ENCODE assay signal across 8 mouse cellular contexts in the genomic region with DNA sequence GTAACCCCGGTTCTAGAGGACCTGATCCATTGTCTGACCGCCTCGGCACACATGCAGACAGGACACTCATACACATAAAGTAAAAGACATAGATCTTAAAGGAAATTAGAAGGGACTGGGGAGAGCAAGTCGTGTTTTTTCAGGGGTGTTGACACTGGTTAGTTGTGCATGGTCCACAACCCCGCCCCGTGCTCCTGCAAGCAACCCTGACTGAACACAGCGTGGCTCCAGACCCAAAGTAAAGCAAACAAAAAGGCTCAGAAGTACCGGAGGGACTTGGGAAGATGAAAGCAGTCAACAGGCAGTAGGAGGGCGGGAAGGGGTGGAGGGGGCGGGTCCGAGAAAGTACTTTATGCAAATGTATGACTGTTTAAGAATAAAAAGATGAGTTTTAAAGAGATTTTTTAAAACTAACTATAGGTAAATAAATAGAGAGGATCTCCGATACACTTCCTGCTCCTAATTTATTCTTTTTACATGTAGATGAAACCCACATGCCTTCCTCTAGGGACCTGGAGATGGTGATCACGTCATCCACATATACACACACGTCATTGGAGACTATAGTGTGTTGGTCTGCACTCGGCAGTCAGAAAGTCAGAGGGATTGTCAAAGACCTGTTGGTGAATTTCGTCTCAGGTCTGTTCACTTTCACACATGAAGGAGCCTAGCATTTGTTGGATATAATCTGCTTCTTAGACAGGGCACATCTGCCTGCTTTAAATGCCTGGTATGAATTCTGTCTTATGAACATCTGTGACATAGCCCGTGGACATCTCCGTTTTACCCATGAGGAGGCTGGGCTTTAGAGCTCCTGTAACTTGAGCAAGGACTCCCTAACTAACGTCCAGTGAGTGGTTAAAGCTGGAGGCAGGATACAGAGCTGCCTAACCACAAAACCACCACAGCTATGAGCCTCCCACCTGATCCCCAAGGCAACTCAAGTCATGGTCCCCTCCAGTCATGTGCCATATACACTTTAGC. TPM values are rescaled to one million over a fixed set of nuclear protein-coding genes. Genes with fewer than 3 reads are reported as not detected.
A peak's percentile ranks its signal among the peaks of the same experiment; 100 is the strongest.
DNase-seq lines count a peak whose midpoint lies in the region; ATAC-seq and TF ChIP-seq lines count a peak whose summit lies in the region.

No protein-coding gene starts in this region.

- no peaks in the 10 kb centered on the region for H3K36me3 ChIP-seq in CH12.LX (replicated peaks in 1 of 2; ENCODE audit: control insufficient read depth in 1 of 2, insufficient read depth in 1 of 2, low read length in 1 of 2)
- H3K36me3 ChIP-seq in forebrain, embryonic 12.5 days (replicated peaks) = no peaks in the 10 kb centered on the region
- H3K36me3 ChIP-seq in kidney, embryonic 16.5 days (ENCODE audit: insufficient read depth, low read length) = no peaks in the 10 kb centered on the region
- no peaks in the 10 kb centered on the region for H3K36me3 ChIP-seq in macrophage (ENCODE audit: inconsistent target)
- H3K36me3 ChIP-seq in stomach, embryonic 15.5 days = no peaks in the 10 kb centered on the region

- H3K4me1 ChIP-seq in CH12.LX (ENCODE audit: control insufficient read depth in 1 of 2, insufficient read depth in 2 of 2) = peaks cover 2 to 7% of the 10 kb centered on the region in 2 experiments; a peak in 2 of 4 replicates
- peaks cover 20% of the 10 kb centered on the region for H3K4me1 ChIP-seq in forebrain, embryonic 12.5 days
- H3K4me1 ChIP-seq in kidney, embryonic 16.5 days (ENCODE audit: insufficient read depth, low read length) = peaks cover 13% of the 10 kb centered on the region
- peaks cover 3% of the 10 kb centered on the region; the same call in 1 of the 2 replicates for H3K4me1 ChIP-seq in stomach, embryonic 15.5 days

- H3K4me3 ChIP-seq in CH12.LX (replicated peaks in 1 of 3; ENCODE audit: low read depth in 2 of 3, low read length in 2 of 3, poor library complexity in 1 of 3) (peak overlapping the region; percentile 45 to 65 (median 60)), macrophage (ENCODE audit: inconsistent target) (peak overlapping the region; percentile 52)
- no peak overlapping the region for H3K4me3 ChIP-seq in forebrain, embryonic 12.5 days (replicated peaks)
- peak overlapping the region; percentile 19; the same call in 1 of the 2 replicates for H3K4me3 ChIP-seq in kidney, embryonic 16.5 days (ENCODE audit: low read length)
- peak overlapping the region; percentile 21 for H3K4me3 ChIP-seq in stomach, embryonic 15.5 days (replicated peaks)

- TF ChIP-seq POLR2A in CH12.LX (IDR thresholded peaks at IDR 0.05; ENCODE audit: low read depth, low read length) = no peak

- WGBS in forebrain, embryonic 12.5 days = 28% methylated on average over 19 of the region's 19 CpGs
- 29% methylated on average over 19 of the region's 19 CpGs for WGBS in kidney, embryonic 16.5 days
- under 1% methylated on average over 19 of the region's 19 CpGs for WGBS in macrophage (ENCODE audit: missing documents)
- WGBS in stomach, embryonic 15.5 days = 31% methylated on average over 19 of the region's 19 CpGs

- TF ChIP-seq EP300 in CH12.LX (IDR thresholded peaks at IDR 0.05; ENCODE audit: low read length) = no peak

- ATAC-seq in forebrain, embryonic 12.5 days (ENCODE audit: low FRiP score) = 0 out of 2 replicates have a peak, but pooled peaks have one; percentile 22
- no peak for ATAC-seq in kidney, embryonic 16.5 days (ENCODE audit: low FRiP score, low TSS enrichment)
- 0 out of 2 replicates have a peak, but pooled peaks have one; percentile 41 for ATAC-seq in stomach, embryonic 15.5 days (ENCODE audit: insufficient read depth, low FRiP score, low read depth)

- H3K79me2 ChIP-seq in CH12.LX (replicated peaks; ENCODE audit: control insufficient read depth, extremely low read depth, insufficient read depth, poor library complexity, severe bottlenecking) = no peaks in the 10 kb centered on the region
- H3K79me2 ChIP-seq in macrophage (ENCODE audit: inconsistent target) = no peaks in the 10 kb centered on the region

- peaks cover 13% of the 10 kb centered on the region for H3K27me3 ChIP-seq in CH12.LX (replicated peaks)
- no peaks in the 10 kb centered on the region for H3K27me3 ChIP-seq in forebrain, embryonic 12.5 days
- no peaks in the 10 kb centered on the region for H3K27me3 ChIP-seq in kidney, embryonic 16.5 days (ENCODE audit: insufficient read depth, low read length)
- no peaks in the 10 kb centered on the region for H3K27me3 ChIP-seq in stomach, embryonic 15.5 days (replicated peaks)

- in situ Hi-C loops in CH12.LX (cut with MboI; ENCODE audit: low pct_ligation_motif_present, low pct_unique_long_range_greater_than_20kb, low sequenced_read_pairs) = loop anchor here (10.0 kb wide), 3 partner anchors 85 to 365 kb away; a partner anchor contains a TSS

- DNase-seq in 3134 (ENCODE audit: extremely low read depth, insufficient read length, low spot score) (peak; percentile 88), CH12.LX (ENCODE audit: extremely low read depth) (peak; percentile 33)
- DNase-seq in layer of hippocampus, postnatal 10 days (ENCODE audit: low spot score in 2 of 2) = no peak
- no peak for DNase-seq in layer of hippocampus, postnatal 25 days (ENCODE audit: extremely low spot score in 1 of 2, low spot score in 1 of 2)

- H3K27ac ChIP-seq in CH12.LX (ENCODE audit: insufficient read depth, low read depth) (no peak overlapping the region), macrophage (peak overlapping the region; percentile 77)
- H3K27ac ChIP-seq in forebrain, embryonic 12.5 days = 0 out of 2 replicates have a peak overlapping the region, but pooled peaks have one; percentile 13
- peak overlapping the region; percentile 48 for H3K27ac ChIP-seq in kidney, embryonic 16.5 days (ENCODE audit: low read length)
- peak overlapping the region; percentile 68 for H3K27ac ChIP-seq in stomach, embryonic 15.5 days

- dilution Hi-C loops in CH12.LX (cut with MboI; ENCODE audit: extremely low pct_ligation_motif_present, extremely low pct_unique_long_range_greater_than_20kb, low sequenced_read_pairs) = no loop called here

- no peak for TF ChIP-seq RAD21 in CH12.LX (IDR thresholded peaks at IDR 0.05; ENCODE audit: low read depth, low read length)

- H3K4me2 ChIP-seq in CH12.LX (ENCODE audit: insufficient read depth, low read depth, poor library complexity, severe bottlenecking) = peak overlapping the region; percentile 79
- H3K4me2 ChIP-seq in forebrain, embryonic 12.5 days = peak overlapping the region; percentile 29
- peak overlapping the region; percentile 20 for H3K4me2 ChIP-seq in kidney, embryonic 16.5 days (replicated peaks; ENCODE audit: low read depth, low read length)
- H3K4me2 ChIP-seq in stomach, embryonic 15.5 days = peak overlapping the region; percentile 45

- no peaks in the 10 kb centered on the region for H3K9me3 ChIP-seq in CH12.LX (replicated peaks; ENCODE audit: low read length)
- H3K9me3 ChIP-seq in forebrain, embryonic 12.5 days = no peaks in the 10 kb centered on the region
- no peaks in the 10 kb centered on the region for H3K9me3 ChIP-seq in kidney, embryonic 16.5 days (ENCODE audit: low read length)
- H3K9me3 ChIP-seq in stomach, embryonic 15.5 days = no peaks in the 10 kb centered on the region

- H3K9ac ChIP-seq in CH12.LX (ENCODE audit: insufficient read depth, low read depth) = peak overlapping the region; percentile 22; the same call in 1 of the 2 replicates
- H3K9ac ChIP-seq in forebrain, embryonic 12.5 days = no peak overlapping the region
- H3K9ac ChIP-seq in kidney, embryonic 16.5 days (replicated peaks; ENCODE audit: low read length) = peak overlapping the region; percentile 32; the same call in 1 of the 2 replicates
- no peak overlapping the region for H3K9ac ChIP-seq in stomach, embryonic 15.5 days

- no peak for TF ChIP-seq CTCF in CH12.LX (conservative IDR thresholded peaks at IDR 0.05 in 1 of 2, IDR thresholded peaks at IDR 0.05 in 1 of 2; ENCODE audit: low read depth in 2 of 2, low read length in 2 of 2)

RNA-seq across cellular contexts. Expression of a gene that starts 11.4 kb away (rescaled TPM):
- 0.42 and 0.89 TPM in 2 replicates for total RNA-seq in CH12.LX (2012; rRNA removed)
- 0.28 and 0.46 TPM in 2 replicates for total RNA-seq in CH12.LX (2014; rRNA removed)
- 1.0 and 2.0 TPM in 2 replicates for polyA plus RNA-seq in CH12.LX (2012; ENCODE audit: insufficient read length, low read depth)
- 3.9 and 5.6 TPM in 2 replicates for polyA plus RNA-seq in forebrain, embryonic 12.5 days (2016; fragmentation: Nextera tagmentation; extraction: Ambion mirVana)
- polyA plus RNA-seq in kidney, embryonic 16.5 days (2015; fragmentation: Nextera tagmentation; extraction: Ambion mirVana) = 25.6 and 29.4 TPM in 2 replicates
- 1 to 10 TPM in 3 of 26 experiments, under 1 TPM in 12, not detected in 11; 0.19 to 1.2 (median 0.66) TPM for total RNA-seq in macrophage (2018; cell fraction: chromatin; rRNA removed)
- under 1 TPM; 0.08 to 1.00 (median 0.41) TPM for total RNA-seq in macrophage (2018; cell fraction: cytosol; rRNA removed)
- 1 to 10 TPM in 4 of 26 experiments, under 1 TPM in 12, not detected in 10; 0.13 to 2.4 (median 0.54) TPM for total RNA-seq in macrophage (2018; cell fraction: nucleus; rRNA removed)
- polyA plus RNA-seq in macrophage (2018) = 0.16 to 0.70 TPM (median 0.52 TPM) in 3 replicates
- polyA plus RNA-seq in stomach, embryonic 15.5 days (2015; fragmentation: Nextera tagmentation; extraction: Ambion mirVana) = 19.0 and 21.2 TPM in 2 replicates
- 10 to 100 TPM; 39.7 to 39.9 TPM for total RNA-seq in layer of hippocampus, postnatal 10 days (2021)
- 10 to 100 TPM; 39.7 to 43.8 TPM for total RNA-seq in layer of hippocampus, postnatal 25 days (2021)

RNA-seq across cellular contexts. Expression of a gene that starts 38.8 kb away (rescaled TPM):
- total RNA-seq in CH12.LX (2012; rRNA removed) = 0.92 and 0.93 TPM in 2 replicates
- 4.1 and 4.2 TPM in 2 replicates for total RNA-seq in CH12.LX (2014; rRNA removed)
- polyA plus RNA-seq in CH12.LX (2012; ENCODE audit: insufficient read length, low read depth) = 5.4 TPM in 2 replicates
- 91.2 and 96.3 TPM in 2 replicates for polyA plus RNA-seq in forebrain, embryonic 12.5 days (2016; fragmentation: Nextera tagmentation; extraction: Ambion mirVana)
- 17.9 and 18.1 TPM in 2 replicates for polyA plus RNA-seq in kidney, embryonic 16.5 days (2015; fragmentation: Nextera tagmentation; extraction: Ambion mirVana)
- 10 to 100 TPM in 21 of 26 experiments, 1 to 10 TPM in 5; 5.6 to 43.3 (median 23.1) TPM for total RNA-seq in macrophage (2018; cell fraction: chromatin; rRNA removed)
- 10 to 100 TPM; 20.2 to 63.0 (median 35.3) TPM for total RNA-seq in macrophage (2018; cell fraction: cytosol; rRNA removed)
- total RNA-seq in macrophage (2018; cell fraction: nucleus; rRNA removed) = 10 to 100 TPM in 24 of 26 experiments, 1 to 10 TPM in 2; 9.0 to 45.7 (median 24.7) TPM
- polyA plus RNA-seq in macrophage (2018) = 26.4 to 32.8 TPM (median 31.0 TPM) in 3 replicates
- 27.2 and 30.3 TPM in 2 replicates for polyA plus RNA-seq in stomach, embryonic 15.5 days (2015; fragmentation: Nextera tagmentation; extraction: Ambion mirVana)
- 100 to 1,000 TPM; 153 to 175 TPM for total RNA-seq in layer of hippocampus, postnatal 10 days (2021)
- 100 to 1,000 TPM; 213 to 237 TPM for total RNA-seq in layer of hippocampus, postnatal 25 days (2021)

RNA-seq across cellular contexts. Expression of a gene that starts 53.1 kb away (rescaled TPM):
- total RNA-seq in CH12.LX (2012; rRNA removed) = 140 and 172 TPM in 2 replicates
- 305 and 306 TPM in 2 replicates for total RNA-seq in CH12.LX (2014; rRNA removed)
- 240 and 284 TPM in 2 replicates for polyA plus RNA-seq in CH12.LX (2012; ENCODE audit: insufficient read length, low read depth)
- 216 and 226 TPM in 2 replicates for polyA plus RNA-seq in forebrain, embryonic 12.5 days (2016; fragmentation: Nextera tagmentation; extraction: Ambion mirVana)
- polyA plus RNA-seq in kidney, embryonic 16.5 days (2015; fragmentation: Nextera tagmentation; extraction: Ambion mirVana) = 199 and 205 TPM in 2 replicates
- total RNA-seq in macrophage (2018; cell fraction: chromatin; rRNA removed) = 10 to 100 TPM in 13 of 26 experiments, 1 to 10 TPM in 13; 1.1 to 25.2 (median 8.9) TPM
- 10 to 100 TPM; 29.0 to 49.7 (median 41.5) TPM for total RNA-seq in macrophage (2018; cell fraction: cytosol; rRNA removed)
- total RNA-seq in macrophage (2018; cell fraction: nucleus; rRNA removed) = 10 to 100 TPM in 16 of 26 experiments, 1 to 10 TPM in 10; 4.0 to 30.6 (median 10.7) TPM
- polyA plus RNA-seq in macrophage (2018) = 39.0 to 78.7 TPM (median 53.1 TPM) in 3 replicates
- polyA plus RNA-seq in stomach, embryonic 15.5 days (2015; fragmentation: Nextera tagmentation; extraction: Ambion mirVana) = 152 and 156 TPM in 2 replicates
- total RNA-seq in layer of hippocampus, postnatal 10 days (2021) = 10 to 100 TPM; 68.7 to 74.9 TPM
- 10 to 100 TPM; 80.3 to 91.2 TPM for total RNA-seq in layer of hippocampus, postnatal 25 days (2021)

Comparison
In these comparisons a context has a peak if more than half of its experiments do, and no peak if none do; other contexts are left out.
1. DNase-seq: peak in 3134 (single experiment) and CH12.LX (single experiment); none in layer of hippocampus, postnatal 10 days (0 of 2) and layer of hippocampus, postnatal 25 days (0 of 2).
2. H3K4me2 ChIP-seq: peak in every context shown above with its lines; median percentile 79 in CH12.LX; 45 in stomach, embryonic 15.5 days; 29 in forebrain, embryonic 12.5 days; 20 in kidney, embryonic 16.5 days.
3. H3K9ac ChIP-seq: peak in CH12.LX (single experiment) and kidney, embryonic 16.5 days (single experiment); none in forebrain, embryonic 12.5 days (single experiment) and stomach, embryonic 15.5 days (single experiment).